Mouse (Mus musculus): ENCODE measurements around the gene Helz2.

DNA sequence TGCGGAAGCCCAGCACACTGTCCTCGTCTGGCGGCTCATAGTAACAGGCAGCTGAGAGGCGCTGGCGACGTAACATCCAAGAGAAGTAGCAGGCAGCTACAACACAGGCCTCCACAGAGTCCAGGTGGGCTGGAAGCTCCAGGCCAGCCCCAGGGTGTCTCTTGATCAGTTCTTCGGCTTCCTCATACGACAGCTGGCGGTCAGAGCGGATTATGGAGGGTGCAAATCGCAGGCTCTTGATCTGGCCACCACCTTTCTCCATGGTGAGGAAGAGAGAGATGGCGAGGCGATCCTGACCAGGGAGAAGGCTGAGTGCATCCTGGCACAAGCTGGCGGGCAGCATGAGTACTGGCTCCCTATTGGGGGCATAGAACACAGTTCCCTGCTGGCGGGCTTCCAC lies 8.4 kb downstream of the Helz2 start:
- TF ChIP-seq POLR2A (IDR thresholded peaks at IDR 0.05; ENCODE audit: insufficient read depth, low read depth, low read length), result no peak
- no peak for TF ChIP-seq CTCF (IDR thresholded peaks at IDR 0.05)

Measured in heart, adult 2 months (tissue).